Mouse (Mus musculus) kidney, adult 11 months (tissue): ENCODE results near the gene Kdm5b.
A peak's percentile ranks its signal among the peaks of the same experiment; 100 is the strongest.
"Not testable (repeated sequence)": the region's sequence is repeated elsewhere in the genome, so short reads cannot be mapped to it uniquely, and the experiment has no call there.

Source experiments
- DNase-seq: peaks from one replicate; pipeline ENCODE4 v3.0.0; 2022

Gene Kdm5b

DNA sequence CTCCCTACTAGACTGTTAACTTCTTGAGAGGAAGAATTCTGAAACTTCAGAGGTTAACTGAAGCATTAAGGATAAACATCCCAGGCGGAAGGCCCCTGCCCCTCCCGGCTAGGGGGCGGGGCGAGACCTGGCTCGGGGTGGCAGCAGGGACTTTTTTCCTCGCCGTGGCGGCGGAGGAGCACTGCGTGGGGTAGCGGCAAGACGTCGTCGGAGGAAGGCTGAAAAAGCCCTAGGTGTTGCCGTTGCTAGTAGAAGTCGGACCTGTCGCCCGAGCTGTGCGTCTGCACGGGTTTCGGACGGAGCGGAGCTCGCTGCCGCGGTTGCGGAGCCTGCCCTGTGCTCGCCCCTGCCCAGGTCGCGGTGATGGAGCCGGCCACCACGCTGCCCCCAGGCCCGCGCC is at the start of gene Kdm5b:
TSS of gene Kdm5b (plus strand) at position 196 of the 400 bp plus-strand sequence.
- DNase-seq, result peak; percentile 88

DNA sequence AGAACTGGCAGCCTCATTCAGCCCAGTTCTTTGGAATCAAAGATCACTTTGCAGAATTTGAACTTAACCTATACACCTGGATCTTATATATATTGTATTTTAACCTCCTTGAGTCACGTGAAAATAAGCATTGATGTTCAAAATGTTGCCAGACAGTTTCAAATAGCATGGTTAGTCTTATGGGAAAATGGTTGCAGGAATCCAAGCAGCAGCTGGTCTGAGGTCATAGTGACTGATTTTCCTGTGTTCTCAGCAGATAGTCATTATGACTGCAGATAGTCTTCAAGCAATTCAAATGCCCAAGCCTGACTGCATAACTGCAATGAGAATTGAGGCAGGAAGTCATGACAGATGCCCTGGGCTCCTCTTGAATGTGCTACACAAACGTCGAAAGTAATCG is 47.8 kb upstream of the Kdm5b start:
- DNase-seq, result no peak

DNA sequence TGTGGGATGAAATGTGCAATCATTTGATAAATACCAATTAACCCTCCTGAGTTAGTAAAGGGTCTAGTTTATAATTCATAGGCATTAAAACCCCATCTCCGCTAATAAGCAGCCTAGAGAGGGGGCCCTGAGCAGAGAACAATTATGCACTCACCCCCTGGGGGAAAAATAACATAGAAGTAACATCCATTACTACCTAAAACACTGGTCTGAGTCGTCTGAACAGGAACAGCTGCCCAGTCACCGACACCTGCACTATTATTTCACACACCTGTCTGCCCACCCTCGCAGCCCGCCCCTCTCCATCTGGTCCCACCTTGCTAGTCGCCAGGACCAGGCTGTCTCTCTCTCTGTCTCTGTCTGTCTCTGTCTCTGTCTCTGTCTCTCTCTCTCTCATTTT is 47.4 kb upstream of the Kdm5b start:
- no peak for DNase-seq

DNA sequence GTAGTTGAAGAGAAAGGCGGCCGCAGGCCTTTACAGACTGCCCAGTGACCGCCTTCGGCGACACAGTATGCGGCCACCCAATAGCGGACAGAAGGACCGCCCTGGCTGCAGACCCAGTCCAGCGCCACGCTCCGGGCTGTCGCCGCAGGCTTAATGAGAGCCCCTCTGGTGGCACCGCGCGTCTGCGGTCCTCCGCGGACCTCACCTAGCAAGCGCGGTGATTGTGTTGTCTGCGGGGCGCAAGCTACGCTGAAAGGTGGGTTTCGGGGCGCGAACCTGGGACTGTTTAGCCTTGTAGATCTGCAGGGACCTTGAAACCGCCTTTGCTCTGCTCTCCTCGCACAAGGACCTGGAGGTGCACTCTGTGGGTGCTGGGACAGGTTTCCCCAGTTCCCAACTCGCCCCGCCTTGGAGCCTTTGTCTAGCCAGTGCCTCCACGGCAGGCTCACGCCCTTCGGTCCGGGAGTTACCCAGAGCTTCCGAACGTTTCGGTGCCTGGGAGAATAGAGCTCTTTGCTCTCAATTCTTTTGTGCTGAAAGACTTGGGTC is 46.6 kb upstream of the Kdm5b start:
- no peak for DNase-seq

DNA sequence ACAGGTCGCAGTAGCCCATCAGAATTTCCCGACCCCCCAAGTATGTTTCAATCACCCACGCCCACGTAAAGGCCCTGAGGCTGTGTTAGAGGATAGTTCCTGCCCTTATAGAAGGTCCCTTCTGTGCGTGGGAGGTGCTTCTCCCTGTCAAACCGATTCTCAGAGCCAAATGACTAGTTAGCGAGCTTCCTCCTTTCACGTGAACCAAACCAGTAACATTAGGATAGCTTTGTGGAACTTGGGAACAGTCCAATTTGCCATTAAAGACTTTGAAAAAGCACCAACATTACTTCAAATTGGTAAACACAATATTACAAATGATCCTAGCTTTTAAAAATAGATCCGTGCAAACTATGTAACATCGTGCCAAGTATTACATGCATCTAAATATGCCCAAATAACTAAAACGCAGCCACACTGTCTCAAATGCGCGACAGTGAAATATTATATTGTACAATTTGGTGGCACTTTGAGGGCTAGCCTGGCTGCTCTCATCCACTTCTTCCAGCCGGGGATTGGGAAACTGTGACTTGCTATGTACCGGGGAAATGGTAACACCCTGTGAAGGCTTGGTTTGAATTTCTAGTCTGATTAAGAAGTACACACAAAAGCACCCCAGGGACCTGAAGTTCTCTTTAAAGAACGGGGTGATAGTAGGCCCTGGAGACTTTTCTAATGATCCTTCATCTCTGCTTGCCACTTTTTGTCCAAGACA is 45.9 kb upstream of the Kdm5b start:
- no peak for DNase-seq

DNA sequence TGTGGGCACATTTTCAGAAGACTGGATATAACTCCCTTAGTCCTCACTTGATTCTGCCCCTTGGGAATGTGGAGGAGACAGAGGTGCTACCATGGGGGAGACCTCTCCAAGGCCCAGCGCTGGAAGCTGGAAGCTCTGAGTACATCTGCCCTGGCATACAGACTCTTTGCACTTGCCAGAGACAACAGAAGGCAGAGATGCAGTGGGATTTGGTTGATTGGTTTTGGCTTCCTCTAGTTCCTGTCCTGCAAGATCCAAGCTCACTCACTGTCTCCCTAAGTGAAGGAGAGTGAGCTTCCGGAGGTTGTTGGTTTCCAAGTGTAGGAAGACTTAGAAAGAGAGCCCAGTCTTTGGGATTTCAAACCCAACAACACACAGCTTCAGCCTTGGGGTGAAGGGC is 44.1 kb upstream of the Kdm5b start:
- DNase-seq, result no peak

DNA sequence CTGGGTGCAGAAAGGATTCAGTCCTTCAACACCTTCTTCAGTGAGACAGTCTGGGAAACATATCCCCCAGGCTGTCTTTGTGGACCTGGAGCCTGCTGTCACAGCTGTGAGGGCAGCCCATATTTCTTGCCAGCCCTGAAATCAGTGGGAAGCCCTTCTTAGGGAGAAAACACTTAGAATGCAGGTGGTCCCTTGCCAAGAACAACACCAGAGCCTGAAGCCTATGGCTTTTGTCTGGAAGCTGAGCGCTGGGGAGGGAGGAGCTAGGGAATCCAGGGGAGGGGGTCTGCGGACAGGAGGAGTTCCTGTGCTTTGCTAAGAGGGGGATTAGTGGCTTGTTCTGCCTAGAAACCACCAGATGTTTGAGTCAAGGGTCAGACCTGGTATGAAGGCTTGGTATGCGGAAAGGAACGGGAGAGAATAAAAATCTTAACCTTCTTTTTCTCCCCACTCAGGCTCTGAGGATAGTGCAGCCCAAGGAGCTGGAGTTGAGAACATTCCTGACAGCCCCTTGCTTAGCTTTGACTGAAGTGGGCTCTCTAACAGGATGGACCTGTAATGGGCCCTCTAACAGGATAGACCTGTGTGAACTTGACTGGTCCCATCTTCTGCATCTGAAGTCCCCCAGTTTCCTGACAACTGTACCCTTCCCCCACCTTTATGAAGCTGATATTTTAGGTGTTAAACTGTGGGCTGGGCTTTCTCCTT is 43.3 kb upstream of the Kdm5b start:
- peak; percentile 10 for DNase-seq

DNA sequence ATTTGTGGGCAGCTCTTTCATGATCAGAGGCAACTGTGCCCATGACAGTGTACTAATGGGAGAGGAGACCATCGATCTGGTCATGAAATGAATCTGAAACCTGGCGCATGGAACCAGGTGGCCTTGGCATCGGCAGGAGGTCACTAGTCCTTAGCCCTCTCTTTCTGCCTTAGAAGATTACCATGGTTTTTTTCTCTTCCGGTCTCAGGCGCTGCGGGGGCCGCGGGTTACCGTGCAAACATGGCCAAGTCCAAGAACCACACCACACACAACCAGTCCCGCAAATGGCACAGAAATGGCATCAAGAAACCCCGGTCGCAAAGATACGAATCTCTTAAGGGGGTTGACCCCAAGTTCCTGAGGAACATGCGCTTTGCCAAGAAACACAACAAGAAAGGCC is 42.1 kb upstream of the Kdm5b start:
- DNase-seq, result not testable (repeated sequence)

DNA sequence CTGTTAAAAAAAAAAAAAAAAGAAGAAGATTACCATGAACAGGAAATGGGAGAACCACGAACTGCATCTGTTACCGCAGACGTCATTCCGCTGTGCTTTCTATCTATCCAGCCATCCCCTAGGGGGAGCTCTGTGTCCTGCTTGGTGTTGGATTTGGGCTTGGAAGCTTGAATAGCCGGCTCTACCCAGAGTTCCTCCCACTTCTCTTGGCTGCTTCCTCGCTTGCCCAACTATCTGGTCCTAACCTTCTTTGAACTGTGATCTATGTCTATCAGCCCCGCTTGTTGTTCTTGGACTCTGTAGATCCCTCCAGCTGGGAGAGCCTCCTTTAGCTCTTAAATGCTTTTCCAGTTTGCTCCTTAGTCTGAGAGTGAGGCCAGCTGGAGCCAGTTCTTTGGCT is 41.3 kb upstream of the Kdm5b start:
- DNase-seq, result peak; percentile 84

DNA sequence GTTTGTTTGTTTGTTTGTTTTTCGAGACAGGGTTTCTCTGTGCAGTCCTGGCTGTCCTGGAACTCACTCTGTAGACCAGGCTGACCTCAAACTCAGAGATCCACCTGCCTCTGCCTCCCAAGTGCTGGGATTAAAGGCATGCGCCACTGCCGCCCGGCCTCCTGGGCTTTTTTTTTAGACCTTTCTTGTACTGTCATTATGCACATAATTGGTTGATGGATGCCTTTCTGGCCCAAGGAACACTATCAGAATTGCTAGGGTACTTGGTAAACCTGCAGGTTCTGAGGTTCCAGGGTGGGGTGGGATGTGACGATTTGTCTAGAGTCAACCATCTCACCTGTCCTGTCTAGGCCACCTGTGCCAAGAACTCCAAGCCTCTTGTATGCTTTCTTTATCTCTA is 40.8 kb upstream of the Kdm5b start:
- not testable (repeated sequence) for DNase-seq

DNA sequence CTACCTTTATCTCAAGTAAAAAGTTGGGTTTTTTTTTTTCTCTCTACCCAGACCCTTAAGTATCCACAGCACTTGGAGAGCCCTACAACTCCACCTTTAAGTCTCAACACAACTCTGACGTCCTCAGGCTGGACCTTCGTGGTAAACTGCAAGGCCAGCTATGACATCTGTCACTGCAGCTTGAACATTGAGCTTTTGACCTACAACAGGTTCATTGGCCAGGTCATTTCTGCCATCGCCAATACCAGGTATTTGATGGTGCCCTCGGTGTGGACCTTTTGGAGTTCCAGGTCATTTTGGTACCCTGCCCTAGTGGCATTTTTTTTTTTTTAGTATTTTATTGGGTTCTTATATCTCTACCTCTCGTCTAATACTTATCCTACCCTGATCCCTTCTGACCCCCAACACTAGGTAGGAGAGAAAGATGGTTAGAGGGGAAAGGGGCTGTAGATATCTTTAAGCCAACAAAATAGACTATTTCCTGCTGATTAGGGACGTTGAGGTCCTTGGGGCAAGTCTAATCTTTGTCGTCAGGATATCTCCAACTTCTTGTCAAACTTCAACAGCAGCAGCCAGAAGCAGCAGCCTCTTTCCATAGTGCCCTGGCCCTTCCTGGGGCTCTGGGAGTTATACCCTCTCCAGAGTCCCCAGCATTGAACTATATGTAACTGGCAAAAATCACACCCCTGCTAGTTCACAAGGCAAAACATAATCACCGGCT is 39.8 kb upstream of the Kdm5b start:
- no peak for DNase-seq

DNA sequence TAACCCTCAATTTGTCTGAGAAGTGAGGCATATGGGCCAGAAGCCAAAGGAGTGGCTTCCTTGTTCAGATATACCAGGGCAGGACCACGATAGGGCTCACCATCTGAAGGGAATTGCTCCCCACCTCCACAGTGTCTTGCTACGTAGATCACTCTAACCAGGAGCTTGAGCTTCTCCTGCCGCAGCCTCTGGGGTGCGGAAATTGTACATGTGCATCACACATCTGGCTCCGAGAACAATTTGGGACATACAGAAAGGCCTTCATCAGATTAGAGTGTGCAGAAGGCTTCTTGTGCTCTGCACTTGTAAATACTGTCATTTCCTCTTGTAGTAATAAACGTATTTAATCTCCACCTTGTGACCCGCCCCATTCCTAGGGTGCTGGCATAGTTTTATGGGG is 38.8 kb upstream of the Kdm5b start:
- DNase-seq, result no peak

DNA sequence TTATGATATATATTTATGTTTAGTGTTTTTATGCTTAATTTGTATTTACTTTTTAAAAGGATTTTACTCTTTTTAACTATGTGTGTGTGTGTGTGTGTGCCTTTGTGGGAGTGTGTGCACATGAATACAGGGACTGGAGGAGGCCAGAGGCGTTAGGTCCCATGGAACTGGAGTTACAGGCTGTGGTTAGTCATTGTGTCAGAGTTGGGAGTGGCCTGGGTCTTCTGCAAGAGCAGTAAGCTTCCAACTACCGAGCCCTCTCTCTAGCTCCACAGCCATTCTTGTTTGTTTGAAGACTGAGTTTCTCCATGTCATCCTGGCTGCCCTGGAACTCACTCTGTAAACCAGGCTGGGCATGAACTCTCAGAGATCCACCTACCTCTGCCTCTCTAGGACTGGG is 37.6 kb upstream of the Kdm5b start:
- DNase-seq, result no peak

DNA sequence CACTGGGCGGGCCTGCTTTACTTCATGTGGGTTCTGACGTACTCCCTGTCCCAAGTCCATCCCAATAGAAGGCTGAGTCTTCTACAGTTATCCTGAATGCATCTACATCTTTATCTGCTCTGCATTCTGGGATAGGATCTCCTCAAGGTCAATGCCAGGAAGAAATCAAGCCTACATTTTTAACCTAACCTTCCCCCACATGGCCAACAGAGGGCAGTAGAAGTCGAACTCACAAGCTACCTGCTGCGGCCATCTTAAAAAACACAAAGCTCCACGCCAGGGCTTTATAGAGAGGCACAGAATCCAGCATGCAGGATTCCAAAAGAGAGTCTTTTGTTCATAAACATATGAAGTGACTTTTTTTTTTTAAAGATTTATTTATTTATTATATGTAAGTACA is 35.5 kb upstream of the Kdm5b start:
- DNase-seq, result no peak

DNA sequence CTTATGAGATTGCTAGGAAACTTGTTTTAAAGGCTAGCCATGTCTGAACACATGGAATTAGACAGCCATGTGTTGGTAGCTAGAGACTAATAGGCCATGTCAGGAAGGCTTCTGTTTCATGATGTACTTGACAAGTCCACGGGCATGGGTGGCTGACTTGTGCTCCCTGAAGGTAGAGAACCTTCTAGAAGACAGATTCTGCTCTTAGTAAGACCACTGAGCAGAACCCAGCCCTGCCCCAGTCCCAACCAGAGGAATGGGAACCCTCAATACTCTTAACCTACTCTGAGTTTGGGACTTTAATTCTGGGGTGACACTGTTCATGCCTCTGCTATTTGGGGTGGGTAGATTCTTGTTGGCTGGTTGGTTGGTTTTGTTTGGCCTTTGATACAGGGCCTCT is 35.0 kb upstream of the Kdm5b start:
- no peak for DNase-seq

DNA sequence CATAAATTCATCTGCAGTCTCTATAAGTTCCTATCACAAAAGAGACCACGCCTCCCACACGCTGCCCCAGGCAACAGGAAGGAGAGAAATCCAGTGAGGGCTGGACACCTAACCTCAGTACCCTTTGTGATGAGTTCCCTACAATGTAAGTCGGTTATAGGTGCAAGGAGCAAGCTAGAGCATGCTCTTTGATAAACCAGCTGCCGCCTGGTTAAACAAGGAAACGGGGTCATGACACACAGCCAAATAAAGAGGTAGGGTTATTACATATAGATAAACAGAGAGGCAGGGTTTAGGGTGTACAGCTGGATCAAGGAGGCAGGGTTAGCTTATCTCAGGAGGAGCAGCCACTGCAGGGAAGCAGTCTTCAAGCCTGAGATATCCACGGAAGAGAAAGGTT is 33.2 kb upstream of the Kdm5b start:
- no peak for DNase-seq

DNA sequence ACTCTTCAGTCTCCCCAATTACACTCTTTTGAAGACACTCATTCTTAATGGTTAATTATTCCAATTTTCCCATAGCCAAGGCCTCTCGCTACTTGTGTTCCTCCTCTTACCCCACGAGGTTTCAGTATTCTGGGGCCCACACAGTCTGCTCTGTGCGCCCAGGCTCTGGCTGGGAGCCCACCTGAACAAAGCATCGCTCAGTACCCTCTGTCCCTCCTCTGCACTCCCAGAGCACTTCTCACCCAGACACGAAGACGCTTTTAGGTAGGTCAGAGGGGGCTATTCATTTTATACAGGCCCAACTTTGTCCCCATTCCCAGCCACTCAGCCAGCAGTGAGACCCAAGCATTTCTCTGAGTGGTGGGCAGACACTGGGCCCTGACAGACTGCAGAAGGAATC is 29.4 kb upstream of the Kdm5b start:
- DNase-seq, result no peak

DNA sequence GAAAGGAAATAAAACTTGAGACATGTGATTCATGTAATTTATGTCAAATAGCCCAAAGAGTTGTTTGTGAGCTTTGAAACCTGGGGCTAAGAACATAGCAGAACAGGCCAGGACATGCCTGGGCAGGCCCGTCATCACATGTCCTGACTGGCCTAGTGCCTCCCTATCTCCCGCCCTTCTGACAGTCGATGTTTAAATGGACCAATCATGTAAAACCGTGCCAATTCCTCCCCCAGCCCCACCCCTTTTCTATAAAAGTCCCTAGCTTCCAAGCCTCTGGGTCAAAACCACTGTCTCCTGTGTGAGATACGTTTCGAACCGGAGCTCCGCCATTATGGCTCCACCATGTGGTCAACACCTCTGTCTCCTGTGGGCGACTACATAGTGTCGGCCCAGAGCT is 26.3 kb upstream of the Kdm5b start:
- not testable (repeated sequence) for DNase-seq

DNA sequence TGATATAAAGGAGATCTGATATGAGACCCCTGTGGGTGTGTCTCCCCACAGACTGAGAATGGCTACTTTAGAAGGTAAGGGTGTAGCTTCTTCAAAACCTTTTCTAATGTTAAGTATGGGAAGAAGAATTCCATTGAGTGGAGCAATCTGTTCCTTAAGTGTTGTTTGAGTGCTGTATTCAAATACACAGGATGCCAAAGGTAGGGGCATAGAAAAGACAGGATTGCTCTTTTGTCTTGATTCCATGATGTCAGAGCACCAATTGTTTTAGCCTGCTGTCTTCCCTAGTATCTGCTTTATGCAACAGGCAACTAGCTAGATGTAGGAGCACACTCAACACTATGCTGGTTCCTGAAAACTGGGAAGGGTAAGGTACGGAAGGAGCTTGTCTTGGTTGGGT is 24.9 kb upstream of the Kdm5b start:
- DNase-seq, result no peak

DNA sequence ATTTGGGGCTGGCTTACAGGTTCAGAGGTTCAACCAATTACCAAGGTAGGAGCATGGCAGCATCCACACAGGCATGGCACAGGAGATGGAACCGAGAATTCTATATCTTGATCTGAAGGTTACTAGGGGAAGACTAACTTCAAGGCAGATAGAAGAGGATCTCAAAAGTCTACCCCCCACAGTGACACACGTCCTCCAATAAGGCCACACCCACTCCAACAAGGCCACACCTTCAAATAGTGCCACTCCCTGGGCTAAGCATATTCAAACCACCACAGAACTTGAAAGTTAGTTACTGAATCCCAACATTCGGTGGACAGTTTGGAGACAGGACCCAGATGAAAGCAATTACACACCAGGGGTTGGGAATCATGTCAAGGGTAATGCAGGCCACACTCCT is 24.5 kb upstream of the Kdm5b start:
- DNase-seq, result no peak

DNA sequence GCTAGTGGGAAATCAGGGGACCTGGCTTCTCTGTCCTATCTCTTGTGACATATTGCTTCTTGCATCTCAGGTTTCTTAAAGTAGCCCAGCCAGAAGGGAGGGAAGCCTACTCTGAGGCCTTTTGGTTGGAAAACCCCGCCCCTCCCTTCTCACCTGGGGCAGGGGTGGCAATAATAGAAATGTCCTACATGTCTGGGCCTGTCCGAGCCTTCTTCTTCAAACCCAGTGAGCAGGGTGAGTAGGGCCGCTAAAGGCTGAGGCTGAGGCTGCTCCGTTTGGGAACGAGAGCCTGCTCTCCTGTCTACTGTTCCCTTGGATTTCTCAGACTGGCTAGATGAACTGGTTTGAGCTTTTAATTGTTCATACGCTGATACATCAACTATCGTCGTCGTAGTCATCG is 19.4 kb upstream of the Kdm5b start:
- DNase-seq, result no peak

DNA sequence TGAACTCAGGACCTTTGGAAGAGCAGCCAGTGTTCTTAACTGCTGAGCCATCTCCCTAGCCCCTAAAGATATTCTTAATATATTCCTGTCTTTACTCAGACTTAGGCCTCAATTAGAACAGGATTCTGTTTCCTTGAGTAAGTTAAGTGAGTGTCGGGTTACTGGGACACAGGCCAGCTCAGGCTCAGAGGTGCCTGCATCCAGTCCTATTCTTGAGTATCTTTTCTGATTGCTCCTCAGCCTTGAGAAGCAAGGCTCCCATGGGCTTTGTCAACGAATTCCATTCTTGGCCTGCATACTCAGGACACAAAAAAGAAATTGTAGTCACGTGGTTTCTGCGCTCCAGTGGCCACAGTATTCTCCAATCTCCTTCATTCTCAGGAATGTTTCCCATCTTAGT is 11.7 kb upstream of the Kdm5b start:
- DNase-seq, result no peak

DNA sequence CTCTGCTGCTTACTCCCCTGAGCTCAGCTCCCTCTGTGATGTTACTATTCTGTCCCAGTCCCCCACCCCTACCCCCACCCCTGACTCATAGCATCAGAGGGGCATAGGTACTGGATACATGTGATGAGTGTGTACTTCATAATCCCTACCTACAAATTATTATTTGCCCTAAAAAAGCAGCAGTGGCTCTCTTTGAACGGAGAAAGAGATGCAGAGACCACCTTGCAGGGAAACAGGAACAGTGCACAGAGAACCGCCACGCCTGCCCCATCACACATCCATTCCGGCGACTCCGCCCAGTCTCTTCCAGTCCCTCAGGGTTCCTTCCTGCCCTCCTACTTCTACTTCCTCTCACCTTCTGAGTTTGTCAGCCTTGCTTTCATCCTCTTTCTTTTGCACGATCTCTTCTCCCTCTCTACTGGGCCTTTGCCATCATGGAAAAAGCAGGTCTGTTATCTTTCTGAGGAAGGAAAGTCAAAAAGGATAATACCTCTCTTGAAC is 10.3 kb upstream of the Kdm5b start, which contains the start of gene Mgat4e:
TSS of gene Mgat4e (minus strand) at position 51 of the 501 bp plus-strand sequence.
- no peak for DNase-seq

DNA sequence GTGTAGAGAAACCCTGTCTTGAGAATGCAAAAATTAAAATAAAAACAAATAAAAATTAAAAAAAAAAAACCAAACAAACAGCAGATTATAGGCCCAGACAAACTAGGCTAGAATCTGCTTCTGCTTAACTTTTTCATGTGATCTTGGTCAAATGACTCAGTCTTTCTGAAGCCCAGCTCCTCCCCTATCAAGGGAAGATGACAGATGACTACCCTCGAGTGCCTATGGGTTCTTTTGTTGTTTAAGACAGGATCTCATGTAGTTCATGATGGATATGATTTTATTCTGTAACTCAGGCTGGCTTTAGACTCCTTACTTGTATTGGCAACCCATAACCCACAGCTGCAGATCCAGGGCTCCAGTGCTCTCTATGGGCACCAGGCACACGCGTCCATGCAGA is 8.1 kb upstream of the Kdm5b start:
- no peak for DNase-seq
